Mouse (Mus musculus): Measurements from ENCODE around the gene Meaf6.

Meaf6 gene

GRCm38 (mm10) chr4:125144211-125144610, 59.3 kb downstream of the Meaf6 start:
- DNase-seq (ENCODE audit: low spot score in 2 of 2): no peak

GRCm38 (mm10) chr4:125144627-125145026, 59.7 kb downstream of the Meaf6 start:
- no peak for DNase-seq (ENCODE audit: low spot score in 2 of 2)

DNA sequence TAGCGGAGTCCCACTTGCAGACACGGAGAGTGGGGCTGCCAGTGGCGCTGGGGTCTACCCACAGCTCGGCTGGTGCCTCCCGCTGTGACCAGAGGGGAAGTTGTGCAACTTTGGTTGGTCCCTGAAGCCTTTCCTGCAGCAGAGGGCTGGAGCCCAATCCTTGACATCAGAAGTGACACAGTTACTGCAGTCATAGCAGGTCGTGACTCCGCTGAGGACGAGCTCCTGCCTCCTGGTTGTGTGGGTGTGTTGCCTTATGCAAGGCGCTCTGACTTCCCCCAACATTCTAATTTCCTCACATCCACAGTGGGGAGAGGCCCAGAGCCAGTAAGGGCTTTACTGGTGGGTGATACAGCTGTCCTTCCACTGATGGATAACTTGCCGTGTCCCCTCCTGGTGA, 60.3 kb downstream of the Meaf6 start:
- no peak for DNase-seq (ENCODE audit: low spot score in 2 of 2)

DNA sequence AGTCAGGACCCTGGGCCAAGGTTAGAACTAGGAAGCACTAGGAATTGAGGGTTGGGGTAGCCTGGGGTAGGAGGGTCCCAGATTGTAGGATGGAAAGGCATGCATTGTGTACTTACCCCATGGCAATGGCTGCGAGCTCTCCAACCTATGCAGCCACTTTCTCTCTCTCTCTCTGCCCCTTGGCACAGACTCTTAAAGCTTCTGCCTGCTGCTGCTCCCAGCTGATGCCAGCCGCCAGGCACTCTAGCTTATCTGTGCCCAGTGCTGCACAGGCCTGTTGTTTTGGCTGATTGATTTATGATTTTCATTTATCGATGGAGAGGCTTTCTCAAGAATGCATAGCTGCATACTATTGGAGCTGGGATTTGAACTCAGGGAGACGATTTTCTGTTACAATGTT, 63.0 kb downstream of the Meaf6 start:
- DNase-seq (ENCODE audit: low spot score in 2 of 2): no peak

DNA sequence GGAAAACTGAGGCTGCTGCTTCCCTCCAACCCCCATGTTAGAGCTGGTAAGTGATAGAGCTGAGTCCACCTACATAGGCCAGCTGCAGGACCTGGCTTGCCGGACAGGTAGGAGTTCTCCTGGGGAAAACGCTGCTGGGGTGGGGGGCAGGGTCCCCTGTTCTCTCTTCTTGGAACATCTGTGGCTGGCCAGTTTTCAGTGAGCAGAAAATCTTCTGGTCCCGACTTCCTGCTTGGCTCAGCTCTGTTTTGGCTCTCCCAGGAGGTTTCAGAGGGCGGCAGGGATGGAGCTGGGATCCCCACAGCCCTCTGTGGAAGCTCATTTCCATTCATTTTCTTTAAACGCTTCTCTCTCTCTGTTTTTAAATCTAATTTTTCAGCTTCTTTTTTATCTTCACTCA, 64.5 kb downstream of the Meaf6 start:
- DNase-seq (ENCODE audit: low spot score in 2 of 2): no peak

DNA sequence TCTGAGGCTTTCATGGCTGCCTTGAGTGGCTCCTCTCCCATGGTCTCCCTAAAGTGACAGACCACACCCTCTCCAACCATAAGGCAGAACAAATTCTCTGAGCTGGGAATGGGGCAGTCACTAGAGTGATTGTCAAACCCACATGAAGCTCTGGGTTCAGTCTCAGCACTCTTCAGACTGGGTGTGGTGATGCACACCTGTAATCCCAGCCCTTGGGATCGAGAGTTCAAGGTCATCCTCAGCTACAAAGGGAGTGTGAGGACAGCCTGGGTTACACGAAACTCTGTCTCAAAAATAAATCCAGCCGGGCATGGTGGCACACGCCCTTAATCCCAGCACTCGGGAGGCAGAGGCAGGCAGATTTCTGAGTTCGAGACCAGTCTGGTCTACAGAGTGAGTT, 67.5 kb downstream of the Meaf6 start:
- DNase-seq (ENCODE audit: low spot score in 2 of 2): no peak

- DNase-seq (ENCODE audit: low spot score in 2 of 2): no peak
Measured at GRCm38 (mm10) chr4:125153659-125154241, 68.8 kb downstream of the Meaf6 start.

DNA sequence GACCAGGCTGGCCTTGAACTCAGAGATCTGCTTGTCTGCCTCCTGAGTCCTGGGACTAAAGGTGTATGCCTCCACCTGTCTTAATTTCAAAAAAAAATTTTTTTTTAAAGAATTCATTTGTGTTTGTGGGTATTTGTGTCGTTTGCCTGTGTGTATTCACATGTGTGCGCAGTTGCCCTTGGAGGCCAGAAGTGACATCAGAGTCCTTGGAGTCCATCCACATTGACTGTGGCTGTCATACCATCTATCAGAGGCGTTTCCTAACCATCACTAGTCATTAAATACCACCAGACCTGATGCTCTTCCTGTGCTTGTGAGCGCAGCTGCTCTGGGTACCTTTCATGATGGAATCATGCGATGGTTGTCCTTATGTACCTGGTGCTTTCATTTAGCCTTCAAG, 70.7 kb downstream of the Meaf6 start:
- no peak for DNase-seq (ENCODE audit: low spot score in 2 of 2)

GRCm38 (mm10) chr4:125157322-125157721, 72.4 kb downstream of the Meaf6 start:
- no peak for DNase-seq (ENCODE audit: low spot score in 2 of 2)

DNA sequence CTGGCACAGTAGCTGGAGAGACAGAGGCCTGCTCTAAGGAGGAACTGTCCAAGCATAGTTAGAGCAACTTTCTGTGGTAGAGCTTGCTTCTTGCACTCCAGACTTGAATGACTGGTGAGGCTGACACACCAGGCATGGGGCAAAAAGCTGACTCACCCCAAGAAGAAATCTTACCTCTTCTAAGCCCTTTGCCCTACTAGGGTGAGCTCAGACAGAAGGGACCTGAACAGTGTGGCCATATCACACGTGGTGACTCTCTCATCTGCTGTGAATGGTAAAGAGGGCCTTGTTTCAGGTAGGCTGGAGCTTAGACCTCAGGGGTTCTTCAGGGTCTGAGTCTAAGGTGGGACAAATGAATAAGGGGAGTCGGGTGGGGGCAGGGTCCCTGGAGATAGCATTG, 73.1 kb downstream of the Meaf6 start:
- no peak for DNase-seq (ENCODE audit: low spot score in 2 of 2)

DNA sequence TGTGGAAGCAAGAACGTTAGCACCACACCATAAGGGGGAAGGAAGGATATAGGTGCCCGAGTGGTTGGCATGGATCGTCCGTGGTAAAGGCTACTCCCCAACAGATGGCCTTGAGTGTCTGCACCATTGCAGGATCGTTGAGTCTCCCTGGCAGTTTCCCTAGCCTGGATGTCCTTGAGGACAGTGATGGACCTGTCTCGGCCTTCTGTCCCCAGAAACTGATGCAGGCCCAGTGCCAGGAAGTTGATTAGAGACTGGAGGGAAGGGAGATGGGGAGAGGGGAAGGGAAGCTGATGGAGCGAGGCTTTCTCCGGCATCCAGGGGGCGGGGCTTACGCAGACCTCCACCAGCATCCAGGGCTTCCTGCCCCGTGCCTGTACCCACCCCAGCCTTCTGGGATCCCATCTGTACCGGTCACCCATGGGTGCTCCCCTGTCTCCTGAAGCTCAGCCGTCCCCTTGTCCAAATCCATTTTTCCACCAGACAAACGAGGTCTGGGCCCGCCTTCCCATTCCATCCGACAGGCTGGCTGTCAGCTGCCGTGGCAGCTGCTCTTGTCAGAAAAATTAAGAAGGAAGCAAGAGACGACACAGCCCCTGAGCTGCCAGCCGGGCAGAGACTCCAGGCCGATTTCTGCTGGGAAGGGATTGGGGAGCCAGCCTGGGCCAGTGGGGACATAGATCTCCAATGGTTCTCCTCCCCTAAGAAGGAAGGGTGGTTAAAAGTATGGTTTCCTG, 73.8 kb downstream of the Meaf6 start:
- DNase-seq (ENCODE audit: low spot score in 2 of 2): no peak

DNA sequence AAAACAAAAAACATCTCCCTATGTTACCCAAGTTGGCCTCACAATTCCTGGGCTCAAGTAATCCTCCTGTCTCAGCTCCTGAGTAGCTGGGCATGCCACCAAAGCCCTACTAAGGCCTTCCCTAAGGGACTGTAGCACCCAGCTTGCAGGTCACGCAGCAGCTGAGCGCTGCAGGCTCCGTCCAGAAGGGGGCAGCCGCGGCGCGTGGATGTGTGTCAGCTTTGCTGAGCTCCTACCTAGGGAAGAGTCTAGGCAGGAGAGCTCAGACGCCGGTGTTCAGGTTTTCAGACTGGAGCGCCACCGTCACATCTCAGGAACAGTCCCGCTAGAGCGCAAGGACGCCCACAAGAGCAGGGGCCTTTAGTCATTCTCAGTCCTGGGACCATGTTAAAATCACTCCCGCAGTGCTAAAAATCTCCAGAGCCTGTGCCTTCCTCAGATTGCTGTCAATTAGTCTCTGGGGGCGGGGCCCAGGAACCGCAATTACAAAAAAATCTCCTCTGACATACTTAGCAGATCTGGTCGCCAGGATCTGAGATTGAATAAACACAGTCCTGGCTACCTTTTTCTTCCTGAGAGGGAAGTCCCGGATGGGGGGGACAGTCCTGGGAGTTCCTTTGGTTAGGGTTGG, 75.5 kb downstream of the Meaf6 start:
- DNase-seq (ENCODE audit: low spot score in 2 of 2): peak; percentile 68 to 92

GRCm38 (mm10) chr4:125160951-125161331, 76.0 kb downstream of the Meaf6 start:
- DNase-seq (ENCODE audit: low spot score in 2 of 2): no peak

DNA sequence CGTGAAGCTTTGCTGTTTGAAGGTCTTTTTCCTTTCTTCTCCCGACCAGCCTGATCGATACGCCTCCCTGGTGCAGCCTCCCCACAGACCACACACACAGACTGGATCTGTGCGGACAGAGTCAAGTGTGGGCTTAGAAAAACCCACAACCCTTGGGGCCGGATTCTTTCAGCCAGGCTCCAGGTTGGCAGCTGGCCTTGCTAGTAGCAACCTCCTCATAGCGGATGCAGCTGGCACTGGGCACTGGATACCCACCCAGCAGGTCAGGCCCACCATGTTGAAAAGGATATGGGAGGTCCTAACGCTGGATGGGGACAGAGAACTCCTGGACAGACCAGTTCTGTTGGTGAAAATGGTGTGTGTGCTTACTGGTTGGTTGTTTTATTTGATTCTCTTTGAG, 76.5 kb downstream of the Meaf6 start:
- DNase-seq (ENCODE audit: low spot score in 2 of 2): no peak

DNA sequence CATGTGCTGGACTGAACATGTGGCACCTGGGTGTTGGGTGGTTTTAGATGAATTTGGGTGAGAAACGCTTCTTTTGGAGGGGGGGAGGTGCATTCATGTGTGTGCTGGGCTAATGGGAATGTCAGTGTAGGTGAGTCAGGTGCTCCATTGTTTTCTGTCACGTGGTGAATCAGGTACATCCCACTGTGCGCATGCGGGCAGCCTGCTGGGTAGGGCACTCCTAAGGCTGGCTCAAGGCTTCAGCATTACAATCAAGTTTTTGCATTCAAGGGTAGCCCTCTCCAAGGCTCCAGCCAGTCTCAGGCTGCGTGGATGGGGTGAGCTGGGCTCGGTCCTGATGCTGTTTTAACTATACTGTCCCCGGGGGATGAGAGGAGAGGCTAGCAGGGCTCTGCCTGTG, 77.8 kb downstream of the Meaf6 start:
- DNase-seq (ENCODE audit: low spot score in 2 of 2): no peak

All from frontal cortex, postnatal 14 days (tissue).